Mouse (Mus musculus) ES-E14 (cell line): ENCODE measurements around the gene Notch1.

ENCODE experiments used
- ZC3H11A ChIP-seq: IDR thresholded peaks from 2 replicates; pipeline ENCODE4 v1.6.1; 2012; ENCODE audit warnings: low read depth, mild to moderate bottlenecking, inconsistent platforms, low read length, borderline replicate concordance
- ZNF384 ChIP-seq: IDR thresholded peaks from 2 replicates; pipeline ENCODE4 v1.6.1; 2012; ENCODE audit warnings: low read depth, low read length, inconsistent platforms

GRCm38 (mm10) chr2:26481724-26482495 lies 34.6 kb downstream of the Notch1 start:
- no peak for TF ChIP-seq ZC3H11A
- TF ChIP-seq ZNF384 = no peak
